Mouse (Mus musculus) thymus, postnatal 14 days (tissue): ENCODE measurements around the gene Tmem131.
"Not testable (repeated sequence)": the region's sequence is repeated elsewhere in the genome, so short reads cannot be mapped to it uniquely, and the experiment has no call there.

ENCODE experiments used
- DNase-seq: peaks from one replicate; pipeline ENCODE4 v3.0.0; 2021

Gene Tmem131

DNA sequence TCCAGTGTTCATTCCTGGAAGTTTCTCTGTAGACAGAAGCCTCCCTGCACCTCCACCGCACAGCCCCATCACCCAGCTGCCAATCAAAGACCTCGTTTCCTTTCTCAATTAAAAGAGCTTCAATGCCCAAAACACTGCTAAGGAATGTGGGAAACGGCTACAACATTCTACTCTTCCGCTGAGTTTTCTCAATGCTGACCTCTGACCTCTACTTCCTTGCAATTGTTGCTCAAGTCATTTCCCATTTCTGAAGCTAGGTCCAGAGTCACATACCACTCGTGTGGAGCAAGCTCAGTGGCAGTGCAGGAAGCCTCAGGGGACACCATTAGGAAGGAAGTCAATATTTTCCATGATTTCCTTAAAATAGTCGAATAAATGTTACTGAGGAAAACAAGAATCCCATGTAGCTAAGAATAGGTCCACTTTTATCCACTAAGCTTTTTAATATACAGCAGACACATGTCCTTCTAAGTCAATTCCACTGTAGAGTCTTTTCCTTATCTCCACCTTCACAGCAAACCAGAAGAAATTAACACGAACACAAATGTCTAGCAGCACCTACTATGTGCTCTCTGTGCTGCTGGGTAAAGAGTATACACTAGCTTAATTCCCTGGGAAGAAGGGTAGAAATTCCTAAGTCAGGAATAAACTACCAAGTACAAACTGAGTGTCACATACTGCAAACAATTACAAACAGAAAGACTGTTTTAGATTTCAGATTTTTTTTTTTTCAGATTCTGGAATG, 28.8 kb downstream of the Tmem131 start:
- DNase-seq = no peak

DNA sequence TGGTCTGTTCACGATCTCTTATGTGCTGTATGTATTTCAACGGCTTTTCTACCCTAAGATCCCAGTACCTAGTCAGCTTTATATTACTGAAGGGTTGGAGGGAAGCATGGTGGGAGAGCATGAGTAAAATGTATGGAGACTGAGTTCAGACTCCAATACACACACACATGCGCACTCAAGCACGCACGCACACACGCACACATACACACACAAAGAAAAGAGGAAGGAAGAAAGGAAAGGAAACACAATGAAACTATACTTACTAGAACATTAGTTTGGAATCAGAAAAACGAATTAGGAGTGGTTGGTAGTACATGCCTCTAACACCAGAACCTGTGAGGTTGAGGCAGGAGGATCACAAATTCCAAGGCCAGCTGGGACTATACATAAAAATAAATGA, 29.7 kb downstream of the Tmem131 start:
- DNase-seq = no peak

DNA sequence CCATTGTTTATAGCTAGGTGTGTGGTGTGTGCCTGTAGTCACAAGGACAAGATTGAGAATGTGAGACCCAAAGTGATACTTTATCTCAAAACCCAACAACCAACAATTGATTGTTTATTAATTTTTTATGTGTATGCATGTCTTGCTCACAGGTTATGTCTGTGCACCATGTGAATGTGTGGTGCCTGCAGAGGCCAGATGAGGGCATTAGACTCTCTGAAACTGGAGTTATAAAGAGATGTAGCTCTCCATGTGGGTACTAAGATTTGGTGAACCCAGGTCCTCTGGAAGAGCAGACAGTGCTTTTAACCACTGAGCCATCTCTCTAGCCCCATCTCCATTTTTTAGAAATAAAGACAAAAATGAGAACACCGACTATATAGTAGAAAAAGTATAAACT, 31.2 kb downstream of the Tmem131 start:
- DNase-seq = no peak

DNA sequence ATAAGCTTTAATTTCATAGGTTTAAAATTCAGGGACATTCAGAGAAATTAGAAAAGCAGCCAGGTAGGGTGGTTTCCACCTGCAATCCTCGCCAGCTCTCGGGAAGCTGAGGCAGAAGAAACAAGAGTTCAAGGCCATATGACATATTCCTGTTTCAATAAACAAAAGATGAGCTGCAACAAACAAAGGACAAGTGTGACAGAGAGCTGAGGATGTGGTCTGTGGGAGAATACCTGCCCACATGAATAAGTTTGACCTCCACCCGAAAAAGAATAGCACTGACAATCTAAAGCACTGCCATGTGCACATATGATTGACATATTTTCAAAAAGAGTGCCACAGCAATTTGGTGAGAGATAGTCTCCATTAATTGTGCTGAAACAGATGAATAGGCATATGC, 31.9 kb downstream of the Tmem131 start:
- DNase-seq = no peak

DNA sequence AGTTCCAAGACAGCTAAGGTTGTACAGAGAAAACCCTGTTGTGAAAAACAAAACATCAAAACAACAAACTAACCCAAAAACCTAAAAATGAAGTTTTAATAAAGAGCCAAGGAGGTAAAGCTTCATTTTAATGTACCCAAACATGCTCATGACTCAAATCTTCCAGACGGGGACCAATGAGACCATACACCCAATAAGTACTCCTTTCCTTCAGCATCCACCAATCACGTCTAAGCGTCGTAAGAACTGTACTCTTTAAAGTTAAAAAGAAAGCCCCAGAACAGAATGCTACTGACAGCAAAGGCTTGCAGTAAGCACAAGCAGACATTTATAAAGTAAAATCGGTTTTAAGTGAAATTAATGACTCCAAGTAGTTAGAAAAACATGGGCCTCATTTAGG, 33.1 kb downstream of the Tmem131 start:
- DNase-seq = no peak

GRCm38 (mm10) chr1:36909965-36910364, 33.5 kb downstream of the Tmem131 start:
- not testable (repeated sequence) for DNase-seq

DNA sequence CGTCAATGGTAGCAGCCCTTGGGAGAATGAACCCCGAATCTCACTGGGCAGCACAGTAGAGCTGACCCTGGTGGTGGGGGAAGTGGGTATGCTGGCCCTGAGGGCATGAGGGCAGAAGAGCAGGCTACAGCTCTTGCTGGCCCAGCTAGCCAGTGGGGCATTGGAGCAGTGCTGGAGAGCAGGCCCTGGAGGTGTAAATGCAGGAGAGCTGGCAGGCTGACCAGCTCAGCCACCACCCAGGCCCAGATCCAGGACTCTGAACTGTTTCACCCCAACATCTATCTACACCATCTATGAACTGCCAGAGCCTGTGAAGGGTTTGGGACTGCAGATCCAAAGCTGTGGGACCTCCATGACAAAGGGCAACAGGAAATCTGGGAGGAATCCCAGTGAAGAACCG, 38.2 kb downstream of the Tmem131 start:
- DNase-seq = no peak

DNA sequence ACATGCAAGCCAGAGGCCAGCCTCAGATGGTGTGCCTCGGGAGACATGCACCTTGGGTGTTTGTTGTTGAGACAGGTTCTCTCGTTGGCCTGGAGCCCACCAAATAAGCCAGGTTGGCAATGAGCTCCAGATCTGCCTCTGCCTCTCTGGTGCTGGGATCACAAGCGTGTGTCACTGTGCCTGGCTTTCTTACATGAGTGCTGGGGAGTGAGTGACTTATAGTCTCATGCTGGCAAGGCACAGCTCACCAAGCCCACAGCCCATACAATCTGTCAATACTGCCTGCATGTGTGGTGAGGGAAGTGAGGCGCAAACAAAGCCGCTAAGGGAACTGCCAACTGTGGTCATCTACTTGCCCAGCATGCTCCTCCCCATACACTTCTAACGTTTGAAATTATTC, 39.0 kb downstream of the Tmem131 start:
- no peak for DNase-seq

DNA sequence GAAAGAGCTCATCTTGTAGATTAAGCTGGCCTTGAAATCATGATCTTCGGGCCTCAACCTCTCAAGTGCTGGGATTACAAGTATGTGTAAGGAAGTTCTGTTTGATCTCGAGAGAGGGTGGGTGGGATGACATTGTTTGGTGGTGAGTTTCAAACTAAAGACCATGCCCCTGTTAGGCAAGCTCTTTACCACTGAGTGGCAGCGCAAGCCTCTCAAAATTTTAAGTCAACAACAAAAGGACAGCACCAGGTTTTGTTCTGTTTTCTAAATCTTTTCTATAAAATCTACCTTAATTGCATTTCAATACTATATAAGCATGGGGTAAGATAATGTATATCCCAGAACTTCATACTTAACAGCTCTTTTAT, 39.4 kb downstream of the Tmem131 start:
- peak; percentile 46 for DNase-seq

DNA sequence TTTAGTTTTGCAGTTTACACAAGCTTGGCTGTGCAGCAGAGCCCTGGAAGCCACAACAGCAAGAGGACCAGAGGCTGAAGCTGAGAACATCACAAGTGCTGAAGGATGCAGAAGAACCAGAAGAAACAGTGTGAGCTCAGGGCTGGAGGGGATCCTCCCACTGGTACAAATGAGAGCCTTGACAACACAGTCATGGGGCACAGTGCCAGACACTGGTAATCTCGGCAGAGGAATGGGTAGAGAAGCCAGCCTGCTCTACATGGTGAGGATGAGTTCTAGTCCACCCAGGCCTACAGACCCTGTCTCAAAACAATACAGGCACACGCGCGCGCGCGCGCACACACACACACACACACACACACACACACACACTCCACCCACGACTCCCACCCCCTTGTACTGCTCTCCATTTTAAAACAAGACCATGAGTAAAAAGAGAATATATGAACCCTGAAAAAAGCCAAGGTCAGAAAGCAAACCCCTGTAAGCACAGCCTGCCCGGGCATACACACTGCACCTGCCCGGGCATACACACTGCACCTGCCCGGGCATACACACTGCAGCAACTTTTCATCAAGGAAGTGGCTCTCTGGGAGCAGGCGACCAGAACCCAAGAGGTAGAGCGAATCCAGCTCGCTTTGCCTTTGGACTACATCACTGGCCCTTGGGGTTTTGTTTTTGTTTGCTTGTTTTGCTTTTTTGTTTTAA, 39.9 kb downstream of the Tmem131 start:
- no peak for DNase-seq

- no peak for DNase-seq
Measured at GRCm38 (mm10) chr1:36902533-36903315, 40.7 kb downstream of the Tmem131 start.

DNA sequence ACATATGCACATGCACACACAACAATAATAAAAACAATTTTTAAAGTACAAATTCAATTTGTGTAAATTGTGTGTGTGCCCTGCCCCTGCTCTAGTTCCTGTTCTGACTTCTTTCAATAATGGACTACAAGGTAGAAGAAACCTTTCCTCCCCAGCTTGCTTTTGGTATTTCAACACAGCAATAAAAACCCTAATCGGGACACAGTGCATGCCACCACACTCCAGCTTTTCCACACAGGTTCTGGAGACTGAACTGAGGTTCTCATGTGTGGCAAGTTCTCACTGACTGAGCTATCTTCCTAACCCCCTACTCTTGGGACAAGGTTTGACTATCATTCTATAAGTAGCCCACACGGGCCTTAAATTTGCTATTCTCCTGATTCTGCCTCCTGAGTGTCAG, 43.8 kb downstream of the Tmem131 start:
- no peak for DNase-seq

GRCm38 (mm10) chr1:36896423-36896822, 47.0 kb downstream of the Tmem131 start:
- DNase-seq = no peak

DNA sequence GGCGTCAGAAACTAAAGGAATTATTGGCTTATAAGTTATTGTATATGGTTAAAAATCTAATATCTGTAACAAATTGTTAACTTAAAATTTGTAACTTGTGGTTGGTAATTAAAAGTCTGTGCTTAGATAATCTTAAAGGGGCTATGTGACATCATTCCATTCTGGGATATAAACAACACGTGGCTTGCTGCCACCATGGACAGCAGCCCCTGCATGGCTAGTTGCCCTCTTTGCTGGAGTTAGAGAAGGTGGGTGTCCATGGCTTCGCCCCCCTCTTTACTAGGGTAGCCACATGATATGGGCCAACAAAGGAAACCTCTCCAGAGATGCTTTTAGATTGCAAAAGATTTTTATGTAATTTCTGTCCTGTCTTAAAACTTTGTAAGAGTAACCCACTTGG, 48.0 kb downstream of the Tmem131 start:
- no peak for DNase-seq

DNA sequence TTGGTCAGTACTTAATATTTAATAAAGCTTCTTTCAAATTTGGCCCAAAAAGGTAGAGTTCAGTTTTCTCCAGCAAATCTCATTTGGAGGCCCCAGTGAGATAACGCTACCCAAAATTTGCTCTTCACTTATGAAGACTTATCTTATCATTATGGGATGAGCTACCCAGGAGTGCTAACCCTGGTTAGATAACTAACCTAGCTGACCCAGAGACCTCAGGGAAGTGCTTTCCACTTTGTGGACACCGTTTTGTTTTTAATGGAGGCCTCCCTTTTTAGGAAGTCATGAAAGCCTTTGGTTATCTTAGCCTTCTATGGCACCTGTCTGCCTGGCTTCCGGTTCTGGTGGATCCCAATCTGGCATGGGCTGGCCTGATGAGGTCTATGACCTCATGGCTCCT, 49.3 kb downstream of the Tmem131 start:
- no peak for DNase-seq

GRCm38 (mm10) chr1:36893720-36894119, 49.7 kb downstream of the Tmem131 start:
- DNase-seq = not testable (repeated sequence)

- no peak for DNase-seq
Measured at GRCm38 (mm10) chr1:36893146-36893545, 50.3 kb downstream of the Tmem131 start.

GRCm38 (mm10) chr1:36892461-36892860, 51.0 kb downstream of the Tmem131 start:
- DNase-seq = no peak

DNA sequence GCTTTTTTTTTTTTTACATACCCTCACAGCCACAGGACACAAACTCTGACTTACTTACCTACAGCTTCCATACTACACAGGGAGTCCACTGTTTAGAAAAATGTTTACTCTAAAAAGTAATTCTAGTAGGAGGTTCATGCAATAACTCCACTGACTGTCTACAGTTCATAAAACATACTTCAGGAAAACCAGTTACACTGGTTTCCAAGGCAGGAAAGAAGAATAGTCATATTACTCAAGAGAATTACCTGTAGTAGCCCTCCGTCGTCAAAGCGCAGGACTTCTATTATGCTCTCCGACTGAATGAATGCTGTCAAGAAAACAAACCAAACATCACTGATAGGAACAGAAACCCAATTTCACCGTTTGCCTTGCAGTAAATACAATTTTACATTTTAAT, 54.5 kb downstream of the Tmem131 start:
- no peak for DNase-seq

GRCm38 (mm10) chr1:36887172-36887571, 56.3 kb downstream of the Tmem131 start:
- DNase-seq = no peak

- no peak for DNase-seq
Measured at GRCm38 (mm10) chr1:36886489-36886888, 57.0 kb downstream of the Tmem131 start.

GRCm38 (mm10) chr1:36884536-36884935, 58.9 kb downstream of the Tmem131 start:
- DNase-seq = no peak

GRCm38 (mm10) chr1:36883805-36884204, 59.7 kb downstream of the Tmem131 start:
- DNase-seq = peak; percentile 30

GRCm38 (mm10) chr1:36879154-36879553, 64.3 kb downstream of the Tmem131 start:
- no peak for DNase-seq
